Mouse (Mus musculus) lung, embryonic 14.5 days (tissue): ENCODE measurements around the gene Tfam. TPM values are rescaled to one million over a fixed set of nuclear protein-coding genes. Genes with fewer than 3 reads are reported as not detected.
A peak's percentile ranks its signal among the peaks of the same experiment; 100 is the strongest.

Experiments
- ATAC-seq: fragments of 200-750 bp; cut with Nextera tagmentation; 2 replicates; pipeline ENCODE4 v1.8.0; 2017; ENCODE audit warnings: mild to moderate bottlenecking, moderate TSS enrichment, moderate library complexity; ENCODE audit not compliant: insufficient read depth
- DNase-seq: peaks from one replicate; pipeline ENCODE4 v3.0.0-alpha.2; 2015
- H3K27ac ChIP-seq: fragments of 300-500 bp; sonication (generic); 2 replicates; pipeline ENCODE4 v1.5.1; 2014; ENCODE audit warnings: low read depth, mild to moderate bottlenecking, moderate library complexity
- H3K27me3 ChIP-seq: fragments of 300-500 bp; sonication (generic); 2 replicates; pipeline ENCODE4 v1.6.1; 2014; ENCODE audit warnings: low read length, control low read depth; ENCODE audit not compliant: insufficient read depth
- H3K36me3 ChIP-seq: fragments of 300-500 bp; sonication (generic); 2 replicates; pipeline ENCODE4 v1.6.1; 2014; ENCODE audit warnings: control low read depth; ENCODE audit not compliant: insufficient read depth
- H3K4me1 ChIP-seq: fragments of 300-500 bp; sonication (generic); 2 replicates; pipeline ENCODE4 v1.6.1; 2014; ENCODE audit warnings: antibody characterized with exemption, control low read depth; ENCODE audit not compliant: insufficient read depth
- H3K4me2 ChIP-seq: fragments of 300-500 bp; sonication (generic); 2 replicates; pipeline ENCODE4 v1.6.1; 2014; ENCODE audit warnings: mild to moderate bottlenecking
- H3K4me3 ChIP-seq: fragments of 300-500 bp; sonication (generic); 2 replicates; pipeline ENCODE4 v1.5.1; 2014; ENCODE audit warnings: low read depth, low read length
- H3K9ac ChIP-seq: fragments of 300-500 bp; sonication (generic); 2 replicates; pipeline ENCODE4 v1.6.1; 2014
- H3K9me3 ChIP-seq: fragments of 300-500 bp; sonication (generic); 2 replicates; pipeline ENCODE4 v1.6.1; 2016; ENCODE audit warnings: low read depth, low read length, control low read depth
- CTCF ChIP-seq: IDR thresholded peaks from 2 replicates; pipeline ENCODE4 v1.5.1; 2016; ENCODE audit warnings: antibody characterized with exemption, low read depth
- WGBS: fragments of 180-500 bp; shearing (Covaris S2); extraction: QIAGEN DNeasy Blood & Tissue Kit; methylation state at CpG from one replicate; pipeline ENCODE4 v1.1.7; 2014; 5-methylcytosine and 5-hydroxymethylcytosine counted together
- polyA plus RNA-seq: library from polyadenylated mRNA; unstranded; fragments of >200 nt; fragmentation: Nextera tagmentation; extraction: Ambion mirVana; gene quantifications from 2 replicates; pipeline ENCODE4 v1.2.1, GENCODE M21; 2014

The Tfam gene
- polyA plus RNA-seq, 1 experiment from 2014 or later, result 71.3 TPM

DNA sequence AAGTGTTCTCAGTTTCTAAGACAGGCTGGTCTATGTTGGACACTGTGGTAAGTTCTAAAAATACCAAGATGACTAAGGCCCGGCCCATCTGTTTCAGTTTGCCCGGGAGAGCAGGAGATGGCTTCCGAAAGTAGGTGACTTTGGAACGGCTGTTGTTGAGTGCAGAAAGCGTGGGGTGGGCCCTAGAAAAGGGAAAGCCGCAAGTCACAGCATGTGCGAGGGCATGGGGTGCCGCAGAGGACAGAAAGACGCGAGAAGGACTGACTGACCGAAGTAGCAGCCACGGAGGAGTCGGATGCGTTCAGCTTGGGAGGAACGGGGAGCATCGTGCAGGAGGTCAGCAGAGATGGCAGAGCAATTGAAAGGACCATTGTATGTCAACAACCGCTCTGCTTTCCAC lies 12.4 kb upstream of the Tfam start:
- no peak for TF ChIP-seq CTCF
- Histone ChIP-seq H3K9me3 (no peaks in the 10 kb centered on the region), H3K4me2 (no peak overlapping the region), H3K36me3 (peaks cover 6% of the 10 kb centered on the region), H3K27me3 (no peaks in the 10 kb centered on the region), H3K4me3 (no peak overlapping the region), H3K9ac (no peak overlapping the region), H3K4me1 (no peaks in the 10 kb centered on the region), H3K27ac (no peak overlapping the region)
- WGBS, result 78% methylated on average over 17 of the region's 17 CpGs
- ATAC-seq (no peak), DNase-seq (no peak)

DNA sequence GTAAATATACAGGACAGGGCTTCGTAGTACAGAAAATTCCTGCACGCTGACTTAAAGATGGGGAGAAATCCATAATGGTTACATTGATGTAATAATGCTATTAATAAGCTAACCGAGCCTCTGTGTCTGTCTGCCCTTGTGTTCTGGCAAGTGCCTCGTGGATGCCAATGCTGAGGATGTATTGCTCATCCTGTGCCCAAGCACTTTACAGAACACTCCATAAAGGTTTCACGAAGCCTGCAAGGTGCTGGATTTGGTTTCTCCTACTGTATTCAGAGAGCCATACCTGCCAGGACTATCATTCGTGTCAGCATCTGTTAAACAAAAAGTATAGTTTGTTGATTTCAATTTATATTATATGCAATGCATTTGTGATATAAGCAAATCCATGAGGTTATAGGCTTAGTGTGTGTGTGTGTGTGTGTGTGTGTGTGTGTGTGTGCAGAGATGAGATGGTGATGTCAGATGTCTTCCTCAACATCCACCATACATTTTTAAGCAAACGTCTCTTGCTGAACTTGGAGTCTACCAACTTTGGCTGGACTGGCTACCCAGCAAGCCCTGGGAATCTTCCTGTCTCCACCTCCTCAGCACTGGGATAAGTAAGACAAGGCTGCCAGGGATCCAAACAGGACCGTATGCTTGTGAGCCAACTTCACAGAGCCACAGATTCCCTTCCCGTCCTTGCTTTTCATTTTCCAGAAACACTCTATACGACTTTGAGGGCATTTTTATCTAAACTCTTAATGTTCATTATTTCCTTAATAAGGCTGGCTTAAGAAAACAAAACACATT lies 11.2 kb upstream of the Tfam start:
- no peak overlapping the region for H3K27ac ChIP-seq
- no peak overlapping the region for H3K4me2 ChIP-seq
- DNase-seq, result no peak
- H3K36me3 ChIP-seq, result peaks cover under 1% of the 10 kb centered on the region; the same call in 1 of the 2 replicates
- WGBS, result 72% methylated on average over 10 of the region's 10 CpGs
- H3K9ac ChIP-seq, result no peak overlapping the region
- no peak for ATAC-seq
- H3K27me3 ChIP-seq, result no peaks in the 10 kb centered on the region
- TF ChIP-seq CTCF, result no peak
- no peak overlapping the region for H3K4me3 ChIP-seq
- no peaks in the 10 kb centered on the region for H3K9me3 ChIP-seq
- H3K4me1 ChIP-seq, result no peaks in the 10 kb centered on the region

DNA sequence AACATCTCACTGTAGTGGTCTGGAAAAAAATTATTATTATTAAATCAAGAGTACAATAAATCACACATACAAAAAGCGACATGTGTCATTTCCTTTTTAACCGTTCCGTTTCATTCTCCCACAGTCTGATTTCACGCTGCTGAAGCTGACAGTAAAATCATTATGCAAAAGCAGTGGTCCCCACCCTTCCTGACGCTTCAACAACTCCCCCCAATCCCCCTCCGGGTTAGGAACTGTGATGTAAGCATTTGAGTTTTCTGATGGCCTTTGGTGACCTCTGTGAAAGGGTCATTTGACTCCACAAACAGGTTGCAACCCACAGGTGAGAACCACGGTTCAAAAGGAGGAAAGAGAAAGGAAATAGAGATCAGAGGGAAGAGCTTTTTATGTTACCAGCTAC lies 8.9 kb upstream of the Tfam start:
- Histone ChIP-seq H3K9me3 (no peaks in the 10 kb centered on the region), H3K4me2 (no peak overlapping the region), H3K4me3 (no peak overlapping the region), H3K9ac (no peak overlapping the region), H3K4me1 (no peaks in the 10 kb centered on the region), H3K27me3 (no peaks in the 10 kb centered on the region), H3K36me3 (no peaks in the 10 kb centered on the region), H3K27ac (no peak overlapping the region)
- TF ChIP-seq CTCF, result no peak
- DNase-seq, result no peak
- 46% methylated on average over 7 of the region's 7 CpGs for WGBS
- ATAC-seq, result no peak

DNA sequence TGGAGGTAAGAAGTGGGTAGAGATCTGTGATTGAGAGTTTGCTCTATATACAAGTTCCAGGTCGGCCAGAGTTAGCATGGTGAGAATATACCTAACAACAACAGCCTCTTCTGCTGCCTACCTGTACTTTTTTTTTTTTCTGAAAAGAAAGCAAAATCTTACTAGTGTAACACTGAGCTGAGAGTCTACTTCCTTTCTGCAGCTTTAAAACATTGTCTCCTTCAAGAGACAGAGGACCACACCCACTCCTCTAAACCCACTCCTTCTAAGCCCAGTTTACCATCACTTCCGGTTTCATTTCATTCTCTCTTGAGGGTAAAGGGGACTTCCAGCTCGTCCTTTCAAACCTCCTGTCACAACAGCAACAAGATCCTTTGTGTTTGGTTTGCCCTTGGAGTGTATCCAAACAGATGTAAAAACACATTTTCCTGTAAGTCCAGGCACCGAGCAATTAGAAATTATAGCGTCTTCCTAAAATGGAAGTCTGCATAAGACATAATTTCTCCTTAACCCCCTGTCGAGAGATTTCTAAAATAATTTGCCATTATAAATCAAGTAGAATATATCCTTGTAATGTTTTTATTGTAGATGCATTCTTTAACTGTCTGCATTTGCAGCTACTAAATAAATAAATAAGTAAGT lies 1.5 kb upstream of the Tfam start:
- H3K9me3 ChIP-seq, result no peaks in the 10 kb centered on the region
- H3K9ac ChIP-seq, result no peak overlapping the region
- peaks cover 3% of the 10 kb centered on the region; the same call in 1 of the 2 replicates for H3K4me1 ChIP-seq
- no peak overlapping the region for H3K27ac ChIP-seq
- ATAC-seq (no peak), DNase-seq (peak; percentile 34)
- H3K4me3 ChIP-seq, result no peak overlapping the region
- TF ChIP-seq CTCF, result no peak
- peaks cover 14% of the 10 kb centered on the region for H3K36me3 ChIP-seq
- no peaks in the 10 kb centered on the region for H3K27me3 ChIP-seq
- 43% methylated on average over 6 of the region's 6 CpGs for WGBS
- H3K4me2 ChIP-seq, result no peak overlapping the region

DNA sequence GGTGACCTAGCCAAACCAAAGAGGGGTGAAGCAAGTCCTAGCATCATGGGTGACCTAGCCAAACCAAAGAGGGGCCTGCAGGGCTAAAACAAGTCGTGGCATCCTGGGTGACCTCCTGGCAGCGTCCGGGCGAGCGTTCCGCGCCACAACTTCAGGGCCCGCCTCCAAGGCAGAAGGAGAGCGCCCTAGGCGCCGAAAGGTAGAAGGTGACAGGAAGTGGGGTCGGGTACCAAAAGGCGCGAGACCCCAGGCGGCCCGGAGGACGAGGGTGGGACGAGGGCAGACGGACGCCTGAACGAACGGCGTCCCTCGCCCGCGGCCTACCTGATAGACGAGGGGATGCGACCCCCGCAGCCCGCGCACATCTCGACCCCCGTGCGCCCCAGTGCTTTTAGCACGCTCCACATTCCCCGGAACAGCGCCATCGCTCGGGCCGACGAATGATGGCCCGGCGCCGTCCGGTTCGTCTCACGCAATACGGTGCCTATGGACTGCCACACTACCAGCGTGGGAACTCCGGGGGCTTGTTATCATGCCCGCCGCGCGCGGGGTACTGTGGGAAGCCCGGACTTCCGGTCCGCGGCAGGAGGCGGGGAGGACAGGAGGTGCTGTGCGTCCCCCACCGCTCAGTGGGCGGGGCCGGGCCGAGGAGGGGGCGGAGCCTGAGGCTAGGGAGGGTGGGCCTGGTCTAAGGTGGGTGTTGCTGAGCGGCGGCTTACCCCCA lies 402 bp downstream of the Tfam start:
- Histone ChIP-seq H3K36me3 (peaks cover 32% of the 10 kb centered on the region), H3K9me3 (no peaks in the 10 kb centered on the region), H3K4me1 (peaks cover 3% of the 10 kb centered on the region; the same call in 1 of the 2 replicates), H3K27ac (peak overlapping the region; percentile 82), H3K9ac (peak overlapping the region; percentile 94), H3K27me3 (no peaks in the 10 kb centered on the region), H3K4me2 (peak overlapping the region; percentile 71), H3K4me3 (peak overlapping the region; percentile 94)
- WGBS, result under 1% methylated on average over 64 of the region's 68 CpGs
- peak; percentile 99 for ATAC-seq
- TF ChIP-seq CTCF, result peak; percentile 50
- DNase-seq, result peak; percentile 97

DNA sequence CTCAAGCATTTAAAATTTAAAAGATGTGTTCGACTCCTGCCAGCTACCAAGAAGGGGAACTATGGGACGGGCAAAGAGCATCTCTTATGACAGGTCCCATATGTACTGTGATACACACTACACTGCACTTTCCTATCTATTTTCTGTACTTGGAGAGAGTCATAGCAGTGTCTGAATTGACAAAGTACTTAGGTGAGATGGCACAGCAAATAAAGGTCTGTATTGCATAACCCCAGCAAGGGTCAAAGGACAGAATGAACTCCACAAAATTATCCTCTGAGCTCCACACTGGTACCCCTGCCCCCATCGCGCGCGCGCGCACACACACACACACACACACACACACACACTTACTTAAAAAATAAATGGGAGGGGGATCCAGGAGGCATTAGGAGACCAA lies 4.0 kb downstream of the Tfam start:
- Histone ChIP-seq H3K4me2 (no peak overlapping the region), H3K4me1 (peaks cover 3% of the 10 kb centered on the region; the same call in 1 of the 2 replicates), H3K36me3 (peaks cover 56% of the 10 kb centered on the region), H3K4me3 (no peak overlapping the region), H3K9ac (no peak overlapping the region), H3K27me3 (no peaks in the 10 kb centered on the region), H3K9me3 (no peaks in the 10 kb centered on the region), H3K27ac (no peak overlapping the region)
- TF ChIP-seq CTCF, result no peak
- 95% methylated on average over 8 of the region's 8 CpGs for WGBS
- no peak for DNase-seq
- no peak for ATAC-seq

DNA sequence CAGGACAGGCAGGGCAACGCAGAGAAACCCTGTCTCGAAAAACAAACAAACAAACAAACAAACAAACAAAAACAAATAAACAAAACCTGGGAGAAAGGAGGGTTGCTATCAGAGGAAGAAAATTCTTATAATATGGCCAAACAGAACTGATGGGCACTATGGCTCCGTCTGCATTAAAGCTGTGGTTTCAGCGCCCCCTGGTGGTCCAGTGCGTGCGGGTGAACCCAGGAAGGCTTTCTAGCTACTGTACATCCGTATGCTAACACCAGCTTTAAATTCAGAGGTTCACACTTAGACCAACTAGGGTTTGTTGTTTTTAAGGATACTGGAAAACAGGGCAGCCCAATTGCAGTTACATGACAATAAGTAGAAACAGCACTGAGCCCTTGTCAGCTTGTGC lies 12.2 kb downstream of the Tfam start:
- H3K9me3 ChIP-seq, result no peaks in the 10 kb centered on the region
- H3K4me1 ChIP-seq, result no peaks in the 10 kb centered on the region
- no peak overlapping the region for H3K9ac ChIP-seq
- WGBS, result 31% methylated on average over 7 of the region's 7 CpGs
- DNase-seq (peak; percentile 92), ATAC-seq (peak; percentile 66; the same call in 1 of the 2 replicates)
- no peaks in the 10 kb centered on the region for H3K27me3 ChIP-seq
- no peak overlapping the region for H3K4me2 ChIP-seq
- H3K4me3 ChIP-seq, result no peak overlapping the region
- TF ChIP-seq CTCF, result peak; percentile 86
- H3K36me3 ChIP-seq, result peaks cover 58% of the 10 kb centered on the region
- H3K27ac ChIP-seq, result no peak overlapping the region
